Mouse (Mus musculus): ENCODE measurements at regions not wholly inside any gene's neighbourhood (a gene's known extent, or its start where the extent isn't known, plus 50 kb on each side); places are given as distances from the start of the nearest gene placed in this dataset.

DNA sequence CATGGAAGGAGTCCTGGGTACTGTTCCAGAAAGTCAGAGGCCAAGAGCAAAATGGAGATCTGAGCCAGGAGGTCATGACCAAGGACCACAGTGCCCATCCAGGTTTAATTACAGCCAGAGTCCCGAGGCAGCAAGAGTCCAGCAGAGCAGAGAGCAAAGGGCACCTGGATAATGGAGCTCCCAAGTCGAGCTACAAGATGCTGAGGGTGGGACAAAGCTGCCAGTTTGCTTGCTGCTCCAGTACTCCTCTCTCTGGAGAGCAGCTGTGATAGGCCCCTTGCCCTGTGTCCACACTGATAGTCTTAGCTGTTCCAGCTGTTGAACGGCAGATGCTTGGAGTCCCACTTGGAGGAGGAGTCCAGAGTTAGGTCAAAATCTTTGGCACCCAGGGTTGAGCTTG is 201.0 kb downstream of the Cdh26 start:
- no peak for TF ChIP-seq CTCF (IDR thresholded peaks at IDR 0.05; ENCODE audit: borderline replicate concordance, insufficient read depth, low read depth, low read length)
- TF ChIP-seq POLR2A (IDR thresholded peaks at IDR 0.05; ENCODE audit: borderline replicate concordance, insufficient read depth, low read length), result no peak
